Mouse (Mus musculus) right cerebral cortex, postnatal 36 days (tissue): ENCODE data around the gene Ppp4r2.

Source experiments
- DNase-seq, 2 experiments: peaks; one replicate each; pipeline ENCODE4 v3.0.0; 2022; ENCODE audit warnings: low spot score in 2 of 2, mixed read lengths in 1 of 2

The Ppp4r2 gene

DNA sequence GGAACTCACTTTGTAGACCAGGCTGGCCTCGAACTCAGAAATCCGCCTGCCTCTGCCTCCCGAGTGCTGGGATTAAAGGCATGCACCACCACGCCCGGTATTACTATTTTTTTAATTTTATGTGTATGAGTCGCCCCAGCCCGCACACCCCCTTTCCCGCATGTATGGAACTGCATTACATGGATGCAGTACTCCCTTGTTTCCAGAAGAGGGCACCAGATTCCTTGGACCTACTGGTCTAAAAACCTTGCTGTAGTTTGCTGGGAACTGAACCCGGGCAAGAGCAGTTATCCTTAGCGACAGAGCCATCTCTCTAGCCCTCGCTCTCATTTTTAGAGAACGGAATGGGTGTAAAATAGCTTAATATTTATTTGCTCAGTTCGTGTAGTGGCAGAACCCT is 49.8 kb downstream of the Ppp4r2 start:
- no peak for DNase-seq

DNA sequence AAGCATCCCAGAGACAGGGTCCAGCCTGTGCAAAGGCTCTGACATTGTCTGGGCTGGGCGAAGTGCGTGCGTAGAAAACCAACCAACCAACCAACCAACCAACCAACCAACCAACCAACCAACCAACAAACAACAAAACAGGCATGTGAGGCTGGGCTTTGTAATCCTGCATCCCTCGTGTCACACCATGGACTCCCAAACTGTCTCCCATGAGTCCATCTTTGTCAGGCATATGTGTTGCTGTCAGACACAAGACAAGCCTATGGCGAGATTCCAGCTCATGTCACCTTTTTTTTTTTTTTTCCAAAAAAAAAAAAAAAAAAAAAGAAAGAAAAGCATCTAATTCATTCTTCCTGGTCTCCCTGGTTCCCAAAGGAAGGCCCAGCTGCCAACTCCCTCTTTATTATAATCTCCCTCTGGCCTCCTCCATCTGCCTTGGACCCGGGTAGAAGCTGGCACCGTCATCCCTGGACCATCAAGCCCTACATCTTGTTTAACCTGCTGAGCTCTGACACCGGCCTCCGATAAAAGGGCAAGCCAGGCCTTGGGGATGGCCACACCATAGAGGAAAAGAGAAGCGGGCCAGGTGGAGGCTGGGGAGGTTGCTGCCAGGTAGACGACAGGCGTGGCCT is 51.3 kb downstream of the Ppp4r2 start:
- DNase-seq, result no peak

DNA sequence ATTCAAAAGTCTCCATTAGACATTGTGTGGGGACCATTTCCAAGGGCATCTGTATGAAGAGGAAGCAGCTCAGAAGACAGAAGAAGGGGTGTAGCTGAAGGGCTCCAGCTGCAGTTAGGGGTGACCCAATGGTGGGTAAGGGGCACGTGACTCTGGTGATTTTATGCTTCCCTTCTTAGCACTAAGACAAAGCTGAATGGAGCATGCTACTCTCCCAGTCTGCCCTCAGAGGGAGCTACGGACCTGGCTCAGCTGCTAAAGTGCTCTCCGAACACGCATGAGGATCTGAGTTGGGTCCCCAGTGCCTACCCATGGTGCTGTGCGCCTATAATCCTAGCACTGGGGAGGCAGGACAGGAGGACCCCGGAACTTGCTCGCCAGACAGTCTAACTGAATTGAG is 52.0 kb downstream of the Ppp4r2 start:
- DNase-seq, result no peak

- DNase-seq, result no peak
Observed at GRCm38 (mm10) chr6:100887012-100887411, 53.6 kb downstream of the Ppp4r2 start.

DNA sequence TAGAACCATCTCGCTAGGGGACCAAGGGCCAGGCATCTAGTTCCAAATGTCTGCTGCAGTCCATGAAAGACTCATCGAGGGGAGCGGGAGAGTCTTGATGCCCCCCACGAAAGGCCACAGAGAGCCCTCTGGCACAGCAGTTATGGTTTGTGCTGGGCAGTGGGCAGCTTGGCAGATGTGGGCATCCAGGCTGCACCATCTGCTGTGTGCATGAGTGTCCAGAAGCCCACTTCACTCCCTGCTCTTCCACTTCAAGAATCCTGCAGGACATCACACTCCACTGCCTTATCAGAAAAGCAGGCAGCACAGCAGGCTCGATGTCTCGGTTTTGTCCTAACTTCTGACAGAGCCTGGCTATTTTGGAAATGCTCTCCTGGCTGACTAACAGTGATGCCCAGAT is 55.9 kb downstream of the Ppp4r2 start:
- DNase-seq, result no peak

DNA sequence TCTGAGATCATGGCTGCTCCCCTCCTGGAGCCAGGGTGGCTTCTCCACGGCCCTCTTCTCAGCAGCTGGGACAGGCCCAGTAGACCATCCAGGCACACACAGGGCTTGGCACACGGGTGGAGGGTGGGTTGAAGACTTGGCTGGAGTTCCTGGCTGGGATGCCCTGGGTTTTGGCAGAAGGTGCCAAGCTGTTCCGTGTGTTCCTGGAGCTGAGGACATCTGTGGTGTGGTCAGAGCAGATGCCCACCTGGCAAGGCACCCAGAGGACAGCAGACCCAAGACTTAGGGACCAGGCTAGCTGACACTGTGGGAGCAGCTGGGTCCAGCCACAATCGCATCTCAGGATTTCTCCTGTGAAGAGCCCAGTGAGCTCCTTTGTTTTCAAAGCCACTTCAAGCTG is 59.1 kb downstream of the Ppp4r2 start:
- no peak for DNase-seq

DNA sequence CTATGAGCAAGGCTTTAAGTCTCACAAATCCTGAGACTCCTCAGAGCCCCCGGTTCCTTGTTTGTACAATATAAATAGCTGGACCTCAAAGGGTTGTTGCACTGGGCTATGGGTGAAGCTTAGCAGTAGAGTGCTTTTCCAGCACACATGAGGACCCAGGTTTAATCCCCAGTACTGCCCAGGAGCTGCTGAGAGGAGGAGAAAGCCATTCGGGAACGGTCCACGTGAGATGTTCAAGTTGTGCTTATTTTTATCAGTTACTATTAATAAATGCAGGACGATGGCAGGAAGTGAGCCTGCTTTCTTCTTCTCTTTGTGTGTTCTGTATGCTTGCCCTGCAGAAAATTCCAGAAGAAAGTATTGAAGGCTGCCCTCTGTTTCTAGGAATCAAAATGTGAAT is 59.7 kb downstream of the Ppp4r2 start:
- DNase-seq, result no peak

DNA sequence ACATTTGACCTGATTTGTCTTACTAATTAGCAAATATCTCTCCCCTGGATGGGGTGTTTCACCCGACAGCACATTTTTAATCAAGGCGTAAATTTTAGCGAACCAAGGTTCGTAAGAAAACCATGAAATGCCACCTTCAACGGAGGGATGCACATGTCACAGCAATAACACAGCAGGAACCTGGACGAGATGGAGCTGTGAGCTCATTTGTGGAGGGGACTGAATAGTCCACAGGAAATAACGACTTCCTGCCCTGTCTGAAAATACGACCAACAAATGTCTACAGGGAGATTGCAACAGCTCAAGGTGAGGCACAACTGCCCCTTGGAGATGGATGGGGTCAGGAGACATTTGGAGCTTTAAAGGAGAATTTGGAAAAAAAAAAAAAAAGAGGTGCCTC is 61.8 kb downstream of the Ppp4r2 start:
- no peak for DNase-seq

DNA sequence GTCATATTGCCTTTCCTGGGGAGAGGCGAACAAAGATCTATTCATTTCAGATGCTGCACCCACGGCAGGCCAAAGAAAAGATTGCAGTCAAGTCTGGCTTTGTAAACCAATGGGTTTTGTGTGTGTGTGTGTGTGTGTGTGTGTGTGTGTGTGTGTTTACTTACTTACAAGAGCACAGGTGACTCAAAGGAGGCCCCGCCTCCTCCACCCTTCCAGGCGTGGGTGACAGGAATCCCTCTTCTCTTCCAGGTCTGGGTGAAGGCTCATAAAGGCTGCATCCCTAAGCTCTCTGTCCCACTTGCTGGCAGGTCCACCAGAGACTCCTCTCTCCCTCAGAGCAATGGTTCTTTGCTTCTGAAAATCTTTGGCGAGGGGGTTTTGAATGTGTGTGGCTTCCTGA is 63.5 kb downstream of the Ppp4r2 start:
- no peak for DNase-seq

DNA sequence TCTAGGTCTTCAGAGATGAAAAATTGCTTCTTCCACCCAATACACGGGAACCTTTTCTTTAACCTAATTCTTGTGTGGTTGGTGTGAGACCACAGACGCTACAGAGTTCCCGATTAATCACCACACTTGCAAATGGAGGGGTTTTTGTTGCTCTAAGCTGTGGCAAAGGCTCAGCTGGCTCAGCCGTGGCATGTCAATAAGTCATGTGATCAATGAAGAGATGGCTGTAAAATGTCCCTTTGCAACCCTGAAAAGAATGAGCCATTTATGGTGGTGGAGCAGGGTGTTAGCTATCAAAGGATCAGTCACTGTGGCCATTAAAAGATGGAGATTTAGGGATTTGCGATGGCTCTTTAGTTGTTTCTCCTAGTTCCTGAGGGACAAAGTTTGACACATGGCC is 71.0 kb downstream of the Ppp4r2 start:
- no peak for DNase-seq

GRCm38 (mm10) chr6:100910136-100910675 is 76.8 kb downstream of the Ppp4r2 start:
- no peak for DNase-seq
